Mouse (Mus musculus): ENCODE measurements at regions not wholly inside any gene's neighbourhood (a gene's known extent, or its start where the extent isn't known, plus 50 kb on each side); places are given as distances from the start of the nearest gene placed in this dataset.

- TF ChIP-seq CTCF (IDR thresholded peaks at IDR 0.05; ENCODE audit: low read depth, low read length): no peak
- TF ChIP-seq POLR2A (IDR thresholded peaks at IDR 0.05; ENCODE audit: insufficient read depth, low read length): no peak
- no peak for TF ChIP-seq EP300 (IDR thresholded peaks at IDR 0.05; ENCODE audit: insufficient read depth, low read depth, low read length)
- no peaks in the 10 kb centered on the region for H3K9me3 ChIP-seq (replicated peaks; ENCODE audit: control insufficient read depth, insufficient read depth, low read length, poor library complexity, severe bottlenecking)
- H3K36me3 ChIP-seq (ENCODE audit: control insufficient read depth, insufficient read depth, low read length, poor library complexity, severe bottlenecking): no peaks in the 10 kb centered on the region
- H3K27ac ChIP-seq (ENCODE audit: insufficient read depth, low read length): no peak overlapping the region
- H3K4me3 ChIP-seq (ENCODE audit: low read depth, low read length): no peak overlapping the region
- no peaks in the 10 kb centered on the region for H3K27me3 ChIP-seq (ENCODE audit: control insufficient read depth, insufficient read depth, low read length, poor library complexity, severe bottlenecking)
- H3K4me1 ChIP-seq (ENCODE audit: control insufficient read depth, insufficient read depth, low read length): no peaks in the 10 kb centered on the region
- H3K9ac ChIP-seq (ENCODE audit: low read depth, poor library complexity, severe bottlenecking): no peak overlapping the region
Observed at GRCm38 (mm10) chr2:48456072-48457040, 357.6 kb upstream of the Acvr2a start.

DNA sequence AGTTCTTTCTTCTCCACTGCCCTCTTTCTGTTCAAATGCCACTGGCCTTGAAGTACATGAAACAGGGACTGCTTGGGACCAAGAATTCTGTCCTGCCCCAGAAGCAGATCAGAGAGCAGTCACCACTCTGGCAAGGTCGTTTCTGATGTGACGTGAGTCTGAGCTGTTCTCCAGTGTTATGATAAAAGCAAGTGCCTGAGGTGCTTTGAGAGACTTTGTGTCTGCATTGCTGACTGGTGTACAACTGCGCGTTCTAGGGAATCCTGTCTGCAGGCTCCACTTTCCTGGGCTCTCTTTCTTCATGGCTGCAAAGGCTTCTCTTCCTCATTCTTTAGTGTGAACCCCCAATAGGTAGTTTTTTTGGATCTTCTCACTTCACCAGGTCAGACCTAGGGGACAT, 356.8 kb upstream of the Acvr2a start:
- TF ChIP-seq EP300 (IDR thresholded peaks at IDR 0.05; ENCODE audit: insufficient read depth, low read depth, low read length) (no peak), CTCF (IDR thresholded peaks at IDR 0.05; ENCODE audit: low read depth, low read length) (no peak), POLR2A (IDR thresholded peaks at IDR 0.05; ENCODE audit: insufficient read depth, low read length) (no peak)
- Histone ChIP-seq H3K36me3 (ENCODE audit: control insufficient read depth, insufficient read depth, low read length, poor library complexity, severe bottlenecking) (no peaks in the 10 kb centered on the region), H3K4me1 (ENCODE audit: control insufficient read depth, insufficient read depth, low read length) (no peaks in the 10 kb centered on the region), H3K27ac (ENCODE audit: insufficient read depth, low read length) (no peak overlapping the region), H3K27me3 (ENCODE audit: control insufficient read depth, insufficient read depth, low read length, poor library complexity, severe bottlenecking) (no peaks in the 10 kb centered on the region), H3K9ac (ENCODE audit: low read depth, poor library complexity, severe bottlenecking) (no peak overlapping the region), H3K4me3 (ENCODE audit: low read depth, low read length) (no peak overlapping the region), H3K9me3 (replicated peaks; ENCODE audit: control insufficient read depth, insufficient read depth, low read length, poor library complexity, severe bottlenecking) (no peaks in the 10 kb centered on the region)

GRCm38 (mm10) chr2:48465483-48465882, 348.4 kb upstream of the Acvr2a start:
- TF ChIP-seq CTCF (IDR thresholded peaks at IDR 0.05; ENCODE audit: low read depth, low read length) (no peak), POLR2A (IDR thresholded peaks at IDR 0.05; ENCODE audit: insufficient read depth, low read length) (no peak), EP300 (IDR thresholded peaks at IDR 0.05; ENCODE audit: insufficient read depth, low read depth, low read length) (no peak)
- Histone ChIP-seq H3K9me3 (replicated peaks; ENCODE audit: control insufficient read depth, insufficient read depth, low read length, poor library complexity, severe bottlenecking) (no peaks in the 10 kb centered on the region), H3K27ac (ENCODE audit: insufficient read depth, low read length) (no peak overlapping the region), H3K4me3 (ENCODE audit: low read depth, low read length) (no peak overlapping the region), H3K36me3 (ENCODE audit: control insufficient read depth, insufficient read depth, low read length, poor library complexity, severe bottlenecking) (no peaks in the 10 kb centered on the region), H3K27me3 (ENCODE audit: control insufficient read depth, insufficient read depth, low read length, poor library complexity, severe bottlenecking) (no peaks in the 10 kb centered on the region), H3K4me1 (ENCODE audit: control insufficient read depth, insufficient read depth, low read length) (no peaks in the 10 kb centered on the region), H3K9ac (ENCODE audit: low read depth, poor library complexity, severe bottlenecking) (no peak overlapping the region)

- no peak for TF ChIP-seq CTCF (IDR thresholded peaks at IDR 0.05; ENCODE audit: low read depth, low read length)
- TF ChIP-seq EP300 (IDR thresholded peaks at IDR 0.05; ENCODE audit: insufficient read depth, low read depth, low read length): no peak
- no peak for TF ChIP-seq POLR2A (IDR thresholded peaks at IDR 0.05; ENCODE audit: insufficient read depth, low read length)
Observed at GRCm38 (mm10) chr2:48468895-48469294, 345.0 kb upstream of the Acvr2a start.

GRCm38 (mm10) chr2:48469357-48469756, 344.6 kb upstream of the Acvr2a start:
- Histone ChIP-seq H3K27me3 (ENCODE audit: control insufficient read depth, insufficient read depth, low read length, poor library complexity, severe bottlenecking) (no peaks in the 10 kb centered on the region), H3K36me3 (ENCODE audit: control insufficient read depth, insufficient read depth, low read length, poor library complexity, severe bottlenecking) (no peaks in the 10 kb centered on the region), H3K27ac (ENCODE audit: insufficient read depth, low read length) (no peak overlapping the region), H3K9me3 (replicated peaks; ENCODE audit: control insufficient read depth, insufficient read depth, low read length, poor library complexity, severe bottlenecking) (no peaks in the 10 kb centered on the region), H3K4me1 (ENCODE audit: control insufficient read depth, insufficient read depth, low read length) (no peaks in the 10 kb centered on the region), H3K9ac (ENCODE audit: low read depth, poor library complexity, severe bottlenecking) (no peak overlapping the region), H3K4me3 (ENCODE audit: low read depth, low read length) (no peak overlapping the region)
- TF ChIP-seq CTCF (IDR thresholded peaks at IDR 0.05; ENCODE audit: low read depth, low read length): no peak
- TF ChIP-seq EP300 (IDR thresholded peaks at IDR 0.05; ENCODE audit: insufficient read depth, low read depth, low read length): no peak
- TF ChIP-seq POLR2A (IDR thresholded peaks at IDR 0.05; ENCODE audit: insufficient read depth, low read length): no peak

More at GRCm38 (mm10) chr2:48468895-48469294, 345.0 kb upstream of the Acvr2a start:
- H3K4me1 ChIP-seq (ENCODE audit: control insufficient read depth, insufficient read depth, low read length): no peaks in the 10 kb centered on the region
- no peaks in the 10 kb centered on the region for H3K9me3 ChIP-seq (replicated peaks; ENCODE audit: control insufficient read depth, insufficient read depth, low read length, poor library complexity, severe bottlenecking)
- H3K27ac ChIP-seq (ENCODE audit: insufficient read depth, low read length): no peak overlapping the region
- H3K27me3 ChIP-seq (ENCODE audit: control insufficient read depth, insufficient read depth, low read length, poor library complexity, severe bottlenecking): no peaks in the 10 kb centered on the region
- H3K9ac ChIP-seq (ENCODE audit: low read depth, poor library complexity, severe bottlenecking): no peak overlapping the region
- no peaks in the 10 kb centered on the region for H3K36me3 ChIP-seq (ENCODE audit: control insufficient read depth, insufficient read depth, low read length, poor library complexity, severe bottlenecking)
- H3K4me3 ChIP-seq (ENCODE audit: low read depth, low read length): no peak overlapping the region

DNA sequence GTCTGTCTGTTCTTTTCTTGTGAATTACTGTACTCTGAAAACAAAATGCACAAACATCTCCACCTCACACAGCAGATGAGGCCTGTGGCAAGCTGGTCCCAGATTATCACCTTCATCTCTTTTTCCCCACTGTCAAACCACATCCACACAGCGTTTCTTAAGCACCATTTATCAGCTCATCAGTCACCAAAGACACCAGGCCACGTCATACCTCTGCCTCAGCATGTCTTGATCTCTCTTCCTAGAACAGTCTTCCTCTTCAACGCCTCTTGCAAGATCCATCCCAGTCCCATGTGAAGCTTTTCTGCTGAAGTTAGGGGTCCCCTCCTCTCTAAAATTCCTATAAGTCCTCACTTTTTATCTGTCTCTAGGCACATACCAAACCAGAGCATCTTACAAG, 340.8 kb upstream of the Acvr2a start:
- H3K4me3 ChIP-seq (ENCODE audit: low read depth, low read length): no peak overlapping the region
- no peaks in the 10 kb centered on the region for H3K4me1 ChIP-seq (ENCODE audit: control insufficient read depth, insufficient read depth, low read length)
- H3K27ac ChIP-seq (ENCODE audit: insufficient read depth, low read length): no peak overlapping the region
- no peaks in the 10 kb centered on the region; the same call in 1 of the 2 replicates for H3K9me3 ChIP-seq (replicated peaks; ENCODE audit: control insufficient read depth, insufficient read depth, low read length, poor library complexity, severe bottlenecking)
- no peaks in the 10 kb centered on the region for H3K27me3 ChIP-seq (ENCODE audit: control insufficient read depth, insufficient read depth, low read length, poor library complexity, severe bottlenecking)
- TF ChIP-seq POLR2A (IDR thresholded peaks at IDR 0.05; ENCODE audit: insufficient read depth, low read length): no peak
- no peak for TF ChIP-seq CTCF (IDR thresholded peaks at IDR 0.05; ENCODE audit: low read depth, low read length)
- TF ChIP-seq EP300 (IDR thresholded peaks at IDR 0.05; ENCODE audit: insufficient read depth, low read depth, low read length): no peak
- no peaks in the 10 kb centered on the region for H3K36me3 ChIP-seq (ENCODE audit: control insufficient read depth, insufficient read depth, low read length, poor library complexity, severe bottlenecking)
- no peak overlapping the region for H3K9ac ChIP-seq (ENCODE audit: low read depth, poor library complexity, severe bottlenecking)

All from ES-Bruce4 (cell line).